Mouse (Mus musculus) thymus, postnatal 4 days (tissue): ENCODE data around the gene Lgr4.

Experiments
- DNase-seq: peaks from one replicate; pipeline ENCODE4 v3.0.0; 2021

Gene Lgr4

DNA sequence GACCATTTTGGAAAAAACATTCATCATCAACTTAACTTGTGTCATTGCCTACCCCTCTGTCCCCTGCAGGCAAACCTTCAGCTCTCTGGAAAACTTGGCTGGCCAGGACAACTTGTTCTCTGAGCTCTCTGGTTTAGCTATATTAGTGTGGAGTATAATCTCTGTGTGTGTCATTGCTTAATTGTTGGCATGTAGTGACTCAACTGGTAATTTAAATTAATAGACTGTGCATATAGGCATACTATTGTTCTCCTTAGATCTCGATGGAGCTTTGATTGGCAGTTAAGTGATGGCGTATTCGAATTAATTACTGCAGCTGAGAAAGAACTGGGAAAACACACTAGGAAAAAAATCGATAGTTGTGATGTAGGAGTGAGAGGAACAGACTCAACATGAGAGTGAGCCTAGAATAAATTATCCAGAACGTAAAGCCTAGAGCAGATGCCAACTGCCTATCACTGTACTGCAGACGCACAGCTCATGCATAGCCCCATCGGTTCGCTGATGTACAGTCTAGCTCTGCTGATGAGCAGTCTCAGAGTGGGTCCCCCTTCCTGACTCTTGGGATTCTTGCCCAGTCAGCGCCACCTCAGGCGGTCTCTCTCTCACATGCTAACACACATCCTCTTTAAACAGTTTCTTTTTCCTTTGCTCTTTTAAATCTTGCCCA is 35.7 kb downstream of the Lgr4 start:
- no peak for DNase-seq

DNA sequence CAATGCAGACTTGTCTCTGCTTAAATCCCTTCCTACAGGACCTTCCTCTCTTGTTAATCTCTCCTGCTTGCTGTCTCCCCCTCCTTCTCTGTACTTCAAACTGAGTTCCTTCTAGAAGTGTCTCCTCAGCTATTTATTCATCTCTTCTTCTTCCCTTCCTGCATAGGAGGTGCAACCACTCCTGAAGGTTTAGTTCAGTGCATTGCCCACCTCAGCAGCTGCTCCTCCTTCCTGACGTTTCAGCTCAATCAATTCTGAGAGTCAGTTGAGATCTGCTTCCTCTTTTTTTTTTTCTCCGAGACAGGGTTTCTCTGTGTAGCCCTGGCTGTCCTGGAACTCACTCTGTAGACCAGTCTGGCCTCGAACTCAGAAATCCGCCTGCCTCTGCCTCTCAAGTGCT is 36.4 kb downstream of the Lgr4 start:
- no peak for DNase-seq

DNA sequence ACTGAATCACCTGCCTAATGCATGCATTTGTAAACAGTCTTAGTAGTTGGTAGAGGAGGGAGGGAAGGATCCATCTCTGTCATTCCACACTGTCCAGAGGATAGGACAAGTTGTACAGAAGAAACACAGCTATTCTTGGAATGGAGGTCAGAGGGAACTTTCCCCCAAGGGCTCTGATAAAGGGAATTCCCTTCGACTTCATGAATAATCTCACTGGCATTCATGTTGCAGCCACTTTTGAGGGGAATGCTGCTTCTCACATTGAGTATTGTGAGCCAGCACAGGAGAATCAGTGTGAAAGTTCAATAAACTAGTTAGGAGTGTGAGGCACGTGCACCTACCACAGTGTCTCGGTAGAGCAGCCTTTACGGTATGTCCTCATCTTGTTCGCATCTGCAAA is 37.6 kb downstream of the Lgr4 start:
- no peak for DNase-seq

DNA sequence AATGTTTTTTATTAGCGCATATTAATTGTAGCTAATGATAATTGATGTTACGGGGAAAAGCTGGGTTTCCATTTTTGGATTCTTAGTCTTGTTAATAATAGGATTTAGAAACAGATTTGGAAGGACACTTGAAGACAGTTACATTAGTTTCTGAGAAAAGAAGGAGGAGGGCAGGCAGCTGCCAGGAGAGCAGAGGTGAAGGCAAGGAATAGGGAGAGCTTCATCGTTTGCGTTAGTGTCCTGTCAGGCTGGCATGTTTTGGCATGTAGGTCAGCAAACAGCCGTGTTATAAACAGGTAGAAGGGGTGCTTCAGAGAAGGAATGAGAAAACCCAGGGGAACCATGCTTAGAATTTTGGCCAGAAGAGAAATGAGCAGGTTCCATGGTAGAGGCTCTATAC is 38.5 kb downstream of the Lgr4 start:
- no peak for DNase-seq

DNA sequence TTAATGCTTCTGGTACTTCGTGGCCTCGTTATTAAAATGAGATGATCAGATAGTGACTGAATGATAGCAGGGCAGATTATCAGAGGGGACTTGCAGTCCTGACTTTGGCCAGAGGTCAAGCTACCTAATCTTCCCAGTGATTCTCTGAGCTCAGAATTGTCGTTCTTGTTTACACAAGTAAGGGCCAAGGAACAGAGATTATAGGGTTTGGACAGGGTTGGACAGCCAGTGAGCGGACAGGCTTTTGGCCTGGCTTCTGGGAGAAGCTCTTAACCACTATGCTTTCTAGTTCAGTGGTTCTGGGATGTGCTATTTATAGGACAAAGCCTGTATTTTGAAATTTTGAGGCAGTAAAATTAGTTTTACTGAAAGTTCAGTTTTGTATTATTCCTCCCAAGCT is 39.3 kb downstream of the Lgr4 start:
- no peak for DNase-seq

DNA sequence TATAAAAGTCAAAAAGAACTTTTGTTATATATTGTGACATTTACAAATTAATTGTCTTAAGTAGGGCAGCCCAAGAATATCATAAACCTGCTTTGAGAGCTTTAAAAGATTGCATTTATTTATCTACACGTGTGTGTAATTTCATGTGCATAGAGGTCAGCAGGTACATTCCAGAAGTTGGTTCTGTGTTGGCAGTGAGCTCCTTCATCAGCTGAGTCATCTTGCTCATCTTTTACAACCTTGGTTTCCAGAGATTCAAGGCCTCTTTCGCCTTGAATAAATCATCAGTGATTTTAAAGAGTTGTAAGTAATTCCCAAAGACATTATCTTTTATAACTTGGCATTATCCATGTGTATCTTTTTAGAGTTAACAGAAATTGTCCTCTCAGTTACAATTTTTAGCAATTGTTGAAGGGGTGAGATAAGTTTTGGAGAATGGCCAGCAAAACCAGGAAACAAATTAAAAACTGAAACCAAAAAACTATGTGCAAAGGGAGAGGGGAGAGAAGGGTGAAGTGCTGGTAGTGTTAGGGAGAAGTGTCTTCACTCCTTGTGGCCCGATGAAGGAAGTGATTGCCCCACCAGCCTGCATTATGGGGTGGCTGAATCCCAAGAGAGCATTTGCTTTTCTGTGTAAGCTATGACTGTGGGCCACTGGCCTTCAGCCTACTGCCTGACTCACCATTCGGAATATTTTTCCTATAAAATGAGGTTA is 41.4 kb downstream of the Lgr4 start:
- DNase-seq = no peak

DNA sequence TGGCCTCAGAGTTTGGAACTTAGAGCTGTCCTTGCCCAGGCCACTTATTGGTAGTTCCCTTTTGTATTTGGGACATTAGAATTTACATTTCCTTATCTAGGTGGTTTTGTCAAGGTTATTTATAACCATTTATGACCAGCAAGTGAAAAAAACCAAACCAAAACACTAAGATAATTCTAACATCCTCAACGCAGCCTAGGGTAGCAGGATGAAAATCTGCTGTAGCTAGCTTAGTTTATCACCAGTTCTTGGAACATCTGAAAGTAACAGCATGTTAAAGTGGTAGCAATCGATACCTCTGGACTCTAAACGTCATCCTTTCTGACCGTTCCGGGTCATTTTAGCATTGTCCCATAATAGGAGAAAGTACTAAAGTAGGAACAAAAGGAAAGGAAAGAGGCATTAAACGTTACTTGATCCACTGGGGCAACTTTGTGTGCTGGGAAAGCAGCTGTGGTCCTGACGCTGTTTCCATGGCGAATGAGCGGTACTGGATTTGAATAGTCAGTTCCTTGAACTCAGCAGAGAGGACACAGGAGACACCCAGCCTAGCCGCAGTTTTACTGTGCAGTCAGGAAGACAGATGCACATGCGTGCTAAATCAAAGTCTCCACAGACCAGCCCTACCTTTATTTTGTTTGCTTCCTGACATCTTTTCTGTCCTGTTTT is 42.1 kb downstream of the Lgr4 start:
- DNase-seq = no peak

DNA sequence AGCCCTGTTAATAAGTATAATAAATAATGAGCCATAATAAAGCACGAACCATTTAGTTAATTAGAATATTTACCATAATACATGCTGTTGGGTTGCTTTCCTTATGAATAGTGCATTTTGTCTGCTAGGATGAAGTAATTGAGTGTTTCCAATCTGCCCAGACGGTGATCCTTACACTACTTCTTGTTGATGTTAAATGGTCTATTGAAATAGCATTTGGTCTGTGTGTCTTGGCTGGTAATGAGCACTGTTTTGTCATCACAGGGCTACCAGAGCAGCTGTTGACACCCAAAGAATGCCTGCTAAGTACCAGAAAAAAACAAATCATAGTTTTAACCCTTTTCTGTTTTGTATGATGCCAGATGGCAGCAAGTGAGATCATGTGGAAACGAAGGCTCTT is 42.8 kb downstream of the Lgr4 start:
- DNase-seq = no peak

DNA sequence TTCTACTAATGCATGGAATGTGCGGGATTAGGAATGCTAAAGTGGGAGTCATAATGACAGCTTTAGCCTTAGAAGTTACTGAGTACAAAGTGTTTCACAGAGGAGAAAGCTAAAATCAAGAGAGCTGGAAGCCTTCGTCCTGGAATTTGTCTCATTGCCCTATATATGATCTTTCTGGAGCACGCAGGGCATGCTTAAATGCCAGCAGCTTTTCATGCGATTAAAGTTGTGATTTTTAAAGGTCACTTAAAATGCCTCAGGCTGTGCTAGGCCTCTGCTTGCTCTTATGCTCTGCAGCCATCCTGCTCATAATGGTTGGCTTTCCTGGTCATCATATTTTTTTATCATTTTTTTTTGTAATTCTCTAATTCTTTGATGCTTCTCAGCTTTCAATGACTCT is 43.7 kb downstream of the Lgr4 start:
- no peak for DNase-seq

DNA sequence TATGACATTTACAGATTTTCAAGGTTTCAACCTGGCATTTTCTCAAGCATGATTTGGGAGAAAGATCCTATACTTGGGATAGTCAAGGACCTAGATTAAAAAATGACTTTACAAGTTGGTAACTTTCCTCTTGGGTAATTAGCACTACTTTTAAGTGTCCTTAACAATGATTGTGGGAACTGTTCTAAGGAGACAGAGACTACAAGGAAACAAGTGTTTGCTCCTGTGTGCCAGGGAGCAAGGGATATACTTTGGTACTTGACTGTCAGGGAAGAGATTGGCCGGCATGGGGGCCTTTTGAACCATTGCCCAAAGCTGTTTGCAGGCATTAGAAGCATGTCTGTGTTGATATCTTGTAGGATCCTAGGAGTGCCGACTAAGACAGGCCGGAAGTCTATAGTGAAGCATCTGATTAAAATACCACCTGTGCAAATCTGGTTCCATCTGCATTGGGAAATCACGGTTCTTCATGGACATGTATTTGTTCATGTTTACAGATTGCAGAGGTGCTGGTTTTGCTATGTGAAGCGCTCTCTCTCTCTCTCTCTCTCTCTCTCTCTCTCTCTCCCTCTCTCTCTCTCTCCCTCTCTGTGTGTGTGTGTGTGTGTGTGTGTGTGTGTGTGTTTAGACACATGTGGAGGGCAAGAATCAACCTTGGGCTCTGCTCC is 46.3 kb downstream of the Lgr4 start:
- no peak for DNase-seq

DNA sequence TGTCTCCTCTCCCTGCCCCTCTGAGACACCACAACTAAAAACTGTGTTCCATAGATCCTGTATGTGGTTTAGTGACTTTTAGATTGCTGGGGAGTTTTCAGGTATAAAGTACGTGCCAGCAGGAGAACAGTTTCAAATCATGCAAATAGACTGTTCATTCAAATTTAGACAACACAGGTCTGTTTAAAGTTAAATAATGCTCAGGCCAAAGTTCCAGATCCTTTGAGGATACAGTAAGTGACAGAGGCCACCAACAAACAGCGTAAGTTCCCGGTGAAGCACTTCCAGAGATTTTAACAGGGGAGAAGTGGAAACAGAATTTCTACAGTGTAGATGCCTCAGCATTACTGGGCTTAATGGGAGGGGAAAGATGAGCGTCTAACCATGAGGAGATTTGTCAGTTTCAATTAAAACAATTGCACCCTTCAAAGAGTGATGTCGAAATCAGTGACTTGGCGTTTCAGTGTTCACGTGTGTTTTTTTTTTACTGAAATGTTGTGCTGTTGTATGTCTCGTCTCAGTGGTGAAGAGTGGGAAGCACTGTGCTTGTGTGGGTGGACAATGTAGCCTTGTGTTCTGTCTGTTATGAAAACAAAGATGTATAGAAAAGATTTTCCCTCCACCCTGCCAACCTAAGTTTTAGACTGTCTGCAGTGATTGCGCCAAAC is 48.4 kb downstream of the Lgr4 start:
- DNase-seq = no peak

DNA sequence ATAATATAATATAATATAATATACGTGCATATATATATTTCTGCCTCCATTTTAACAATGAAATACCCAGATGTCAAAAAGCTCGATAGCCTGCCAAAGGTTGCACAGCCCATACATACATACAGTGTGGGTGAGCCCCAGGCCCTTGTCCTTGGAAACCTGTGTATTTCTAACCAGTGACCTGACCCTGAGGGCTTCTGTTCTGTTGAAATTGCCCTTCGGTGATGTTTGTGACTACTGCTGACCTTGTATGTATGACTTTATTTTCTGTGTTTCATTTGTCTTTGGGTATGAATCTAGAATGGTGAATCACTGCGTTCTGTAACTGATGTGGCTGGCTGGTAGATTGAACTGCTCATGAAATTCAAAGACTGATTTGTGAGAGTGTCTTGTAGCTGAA is 49.4 kb downstream of the Lgr4 start:
- DNase-seq = no peak

DNA sequence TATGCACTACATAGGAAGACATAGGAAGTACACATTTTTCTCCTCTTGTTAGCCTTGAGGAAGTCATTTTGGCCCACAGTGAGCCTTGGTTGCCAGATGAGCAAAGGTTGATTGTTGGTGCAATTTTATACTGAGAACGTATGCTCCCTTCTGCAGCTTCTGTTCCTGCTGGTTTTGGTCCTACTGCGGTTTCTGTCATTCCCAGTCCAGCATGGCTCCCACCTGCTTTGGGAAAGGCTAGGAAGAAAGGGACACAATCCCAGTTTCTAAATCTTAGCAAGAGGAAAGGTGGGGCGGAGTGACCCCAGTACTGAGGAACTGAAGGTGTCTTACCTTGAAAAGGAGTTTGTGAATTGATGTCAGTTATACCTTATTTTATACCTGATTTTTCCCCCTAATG is 51.9 kb downstream of the Lgr4 start:
- DNase-seq = no peak

DNA sequence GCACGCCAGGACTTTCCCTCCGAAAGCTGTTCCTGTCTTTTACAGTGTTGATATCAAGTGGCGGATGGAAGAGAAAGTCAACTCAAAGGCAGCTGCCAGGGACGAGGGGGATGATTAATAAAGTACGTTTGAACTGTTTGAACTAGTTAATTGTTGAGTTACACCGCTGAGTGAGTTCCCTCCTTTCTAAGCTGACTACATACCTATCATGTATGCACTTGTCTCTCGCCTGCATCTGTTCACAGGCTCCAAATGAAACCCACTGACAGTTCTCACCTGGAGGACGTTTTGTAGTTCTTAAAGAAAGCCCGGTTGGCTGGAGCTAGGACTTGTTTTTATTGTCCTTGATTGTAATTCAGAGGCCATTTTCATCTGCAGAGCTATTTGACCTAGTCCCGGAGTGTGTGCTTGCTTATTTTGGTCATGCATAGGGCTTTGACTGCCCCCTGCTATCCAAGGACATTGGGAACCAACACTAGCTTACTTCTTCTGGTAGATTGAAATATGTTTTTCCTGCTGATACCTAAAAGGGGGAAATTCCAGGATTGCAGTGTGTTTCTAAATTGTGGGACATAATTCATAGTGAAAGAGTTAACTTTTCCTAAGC is 52.6 kb downstream of the Lgr4 start:
- DNase-seq = no peak

DNA sequence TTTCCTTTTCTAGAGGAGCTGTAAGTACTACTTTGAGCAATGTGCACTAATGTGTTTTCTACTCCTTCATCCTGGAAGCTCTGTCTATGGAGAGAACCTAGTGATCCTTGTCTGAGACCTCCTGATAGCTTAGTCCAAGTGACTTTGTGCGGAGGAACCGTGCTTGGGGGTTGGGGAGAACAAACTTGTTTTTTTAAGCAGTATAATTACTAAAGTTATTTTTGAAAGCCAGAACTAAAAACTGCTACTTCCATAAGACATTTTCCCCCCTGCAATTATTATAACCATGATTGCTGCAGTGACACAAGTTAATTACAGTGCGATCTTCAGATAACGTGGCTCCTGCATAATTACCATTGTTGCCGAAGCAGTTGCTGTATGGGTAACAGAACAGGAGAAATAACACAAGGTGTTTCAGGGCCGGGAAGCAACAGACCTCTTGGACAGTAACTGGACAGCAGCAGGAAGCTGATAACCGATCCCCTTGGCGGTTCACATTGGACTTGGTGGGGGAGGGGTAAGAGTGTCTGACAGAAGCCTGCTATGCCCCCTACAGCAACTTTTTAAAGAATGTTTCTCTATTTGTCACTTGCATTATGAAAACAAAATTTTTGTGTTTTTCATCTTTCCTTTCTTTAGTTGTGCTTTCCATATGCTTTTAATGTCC is 53.4 kb downstream of the Lgr4 start:
- DNase-seq = no peak

DNA sequence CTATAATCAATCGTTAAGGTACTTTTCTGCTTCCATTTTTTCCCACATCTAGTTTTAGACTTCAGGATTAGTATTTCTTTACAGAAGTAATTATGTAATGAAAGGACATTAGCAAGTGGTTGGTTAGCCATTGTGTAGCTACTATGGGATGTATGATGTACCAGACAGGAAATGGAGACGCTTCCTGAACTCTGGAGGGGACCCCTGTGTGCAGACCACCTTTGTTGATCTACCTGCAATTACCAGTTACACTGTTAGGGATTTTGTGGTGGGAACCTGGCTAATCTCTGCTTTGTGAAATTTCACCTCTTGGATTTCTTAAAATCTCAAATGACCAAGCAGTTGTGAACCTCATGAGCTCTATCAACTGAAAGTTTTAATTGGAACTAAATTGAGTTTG is 54.9 kb downstream of the Lgr4 start:
- no peak for DNase-seq

DNA sequence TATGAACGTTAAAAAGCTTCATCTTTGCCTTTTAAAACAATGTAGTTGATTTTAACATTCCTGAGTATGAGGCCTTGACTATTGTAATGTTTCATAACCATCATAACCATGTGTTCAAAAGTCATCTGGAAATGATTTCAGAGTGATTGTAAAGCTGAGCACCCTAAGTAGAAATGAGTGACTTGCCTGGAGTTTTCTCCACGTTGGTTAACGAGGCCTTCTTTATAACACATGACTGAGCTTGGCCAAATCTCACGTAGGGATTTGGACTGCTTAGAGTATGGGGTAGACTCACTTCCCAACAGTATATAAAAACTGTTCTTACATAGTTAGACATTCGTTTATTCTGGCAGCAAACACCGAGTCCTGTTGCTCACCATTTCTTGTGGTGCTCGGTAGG is 55.5 kb downstream of the Lgr4 start:
- no peak for DNase-seq

DNA sequence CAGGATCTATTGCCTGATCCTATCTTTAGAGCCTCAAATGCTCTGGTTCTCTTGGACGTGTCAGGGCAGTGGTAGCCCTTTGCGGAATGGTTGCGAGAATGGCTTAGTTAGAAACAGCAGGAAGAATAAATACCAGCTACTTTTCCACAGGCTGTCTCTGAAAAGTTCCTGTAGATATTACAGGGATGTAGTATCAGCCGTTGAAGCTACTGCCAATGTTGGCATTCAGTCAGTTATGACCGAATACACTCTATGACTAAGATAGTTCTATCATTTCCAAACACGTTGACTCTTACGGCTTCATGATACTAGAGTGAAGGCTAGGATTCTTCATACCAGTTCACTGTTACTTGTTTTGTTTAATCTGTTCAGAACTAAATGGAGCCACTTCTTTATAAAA is 57.4 kb downstream of the Lgr4 start:
- DNase-seq = no peak

DNA sequence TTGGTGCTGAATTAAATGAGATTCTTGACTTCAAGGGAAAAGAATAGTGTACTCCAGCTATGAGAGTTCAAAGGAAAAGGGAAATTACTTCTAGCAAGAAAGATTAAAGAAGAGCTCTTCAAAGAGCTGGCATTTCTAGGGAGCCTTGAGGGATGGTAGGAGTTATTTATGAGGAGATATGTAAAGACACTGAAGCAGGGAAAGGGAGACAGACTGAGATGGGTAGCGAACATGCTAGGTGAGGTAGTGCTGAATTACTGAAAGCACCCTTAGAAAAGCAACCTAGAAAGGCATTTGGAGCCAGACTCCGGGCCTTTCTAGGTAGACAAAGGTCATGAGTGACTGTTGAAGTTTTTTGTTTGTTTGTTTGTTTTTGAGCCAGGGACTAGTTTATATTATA is 58.7 kb downstream of the Lgr4 start:
- DNase-seq = no peak

DNA sequence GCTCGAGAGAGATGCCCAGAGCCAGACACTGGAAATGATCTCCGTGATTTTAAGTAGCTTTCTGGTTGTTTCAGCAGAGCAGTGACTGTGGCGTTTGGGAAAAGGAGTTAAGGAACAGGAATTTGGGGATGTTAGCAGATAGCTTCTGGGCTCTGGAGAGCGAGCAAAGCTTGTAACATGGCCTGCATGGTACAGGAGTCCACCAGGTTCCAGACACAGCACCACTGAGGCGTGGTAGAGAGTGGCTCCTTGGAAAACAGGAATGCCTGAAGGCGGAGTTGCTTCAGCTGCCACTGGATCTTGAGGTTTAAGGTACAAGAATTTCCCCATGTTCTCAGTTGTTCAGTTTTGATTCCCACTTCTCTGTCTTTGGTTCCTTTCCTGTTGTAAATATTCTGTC is 59.9 kb downstream of the Lgr4 start:
- DNase-seq = no peak

DNA sequence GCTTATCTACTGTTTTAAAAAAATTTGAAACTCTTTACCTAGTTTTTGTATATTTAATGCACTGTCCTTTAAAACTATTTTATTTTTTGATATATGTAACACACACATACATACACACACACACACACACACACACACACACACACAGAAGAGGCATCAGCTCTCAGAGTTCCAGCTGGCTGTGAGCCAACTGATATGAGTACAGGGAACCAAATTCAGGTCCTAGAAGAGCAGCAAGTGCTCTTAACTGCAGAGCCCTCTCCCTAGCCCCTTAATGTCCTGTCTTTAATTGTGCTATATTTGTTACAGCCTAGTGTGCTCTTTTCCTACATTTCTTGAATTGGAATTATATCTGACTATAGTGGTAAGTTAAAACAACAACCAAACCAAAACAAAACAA is 61.8 kb downstream of the Lgr4 start:
- no peak for DNase-seq

DNA sequence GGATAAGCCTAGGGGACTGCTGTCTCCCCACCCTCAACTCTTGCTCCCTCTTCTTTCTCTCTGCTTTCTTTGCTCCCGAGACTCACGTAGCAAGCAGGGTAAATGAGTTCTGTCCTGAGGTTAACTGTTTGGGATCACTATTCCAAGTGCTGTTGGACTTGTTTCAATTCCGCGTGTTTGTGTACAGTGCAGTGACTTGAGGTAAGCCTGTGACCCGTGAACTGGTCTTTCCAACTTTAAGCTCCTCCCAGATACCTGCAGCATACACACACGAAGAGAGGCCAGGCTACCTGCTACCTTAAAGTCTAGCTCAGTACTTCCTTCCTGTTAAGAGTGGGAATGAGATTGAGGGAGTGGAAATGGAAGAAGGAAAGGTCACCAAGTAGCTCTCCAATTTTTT is 66.0 kb downstream of the Lgr4 start:
- DNase-seq = no peak
